Mouse (Mus musculus) heart, adult 2 months (tissue): ENCODE measurements around the gene Tsen34.

Source experiments
- CTCF ChIP-seq: fragments of 200-600 bp; IDR thresholded peaks from 2 replicates; pipeline ENCODE4 v1.8.1; 2022; ENCODE audit warnings: antibody characterized with exemption, mild to moderate bottlenecking, moderate library complexity
- EP300 ChIP-seq: fragments of 200-500 bp; IDR thresholded peaks from 2 replicates; pipeline ENCODE4 v1.6.1; 2011; ENCODE audit warnings: low read depth, low read length, control low read depth; ENCODE audit not compliant: insufficient read depth

DNA sequence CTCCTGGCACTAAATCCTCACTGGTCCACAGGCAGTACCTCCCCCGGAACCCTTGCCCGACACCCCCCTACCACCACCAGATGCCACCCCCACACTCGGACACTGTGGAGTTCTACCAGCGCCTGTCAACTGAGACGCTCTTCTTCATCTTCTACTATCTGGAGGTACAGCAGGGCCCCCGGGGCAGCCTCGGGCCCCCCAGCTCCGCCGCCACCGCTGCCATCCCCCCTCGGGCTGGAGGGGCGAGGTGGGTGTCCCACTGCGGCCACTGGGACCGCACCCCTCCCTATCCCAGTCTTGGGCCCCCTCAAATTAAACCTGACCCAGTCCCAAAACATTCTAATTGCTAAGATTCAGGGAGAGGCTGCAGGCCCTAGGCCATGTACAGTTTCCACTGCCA lies 34.1 kb upstream of the Tsen34 start:
- TF ChIP-seq CTCF (no peak), EP300 (no peak)
